Mouse (Mus musculus) thymus, adult 2 months (tissue): ENCODE results near the gene Ptges2. TPM values are rescaled to one million over a fixed set of nuclear protein-coding genes. Genes with fewer than 3 reads are reported as not detected.

Experiments used
- DNase-seq: peaks from one replicate; pipeline ENCODE4 v3.0.0; 2021
- H3K27ac ChIP-seq: fragments of 200-500 bp; 2 replicates; pipeline ENCODE4 v1.5.1; 2012; ENCODE audit warnings: low read length, control low read depth; ENCODE audit not compliant: control insufficient read depth, insufficient read depth
- H3K27me3 ChIP-seq: fragments of 200-500 bp; 2 replicates; pipeline ENCODE4 v1.6.1; 2012; ENCODE audit warnings: mild to moderate bottlenecking, low read length, moderate library complexity, mixed read lengths; ENCODE audit not compliant: control insufficient read depth, insufficient read depth
- H3K36me3 ChIP-seq: fragments of 200-500 bp; 2 replicates; pipeline ENCODE4 v1.6.1; 2012; ENCODE audit warnings: mild to moderate bottlenecking, low read length, moderate library complexity; ENCODE audit not compliant: control insufficient read depth, insufficient read depth
- H3K4me1 ChIP-seq: fragments of 200-500 bp; replicated peaks from 2 replicates; pipeline ENCODE4 v1.6.1; 2012; ENCODE audit warnings: low read length; ENCODE audit not compliant: control insufficient read depth, insufficient read depth
- H3K4me3 ChIP-seq: fragments of 200-500 bp; 2 replicates; pipeline ENCODE4 v1.5.1; 2012; ENCODE audit warnings: mild to moderate bottlenecking, low read length, control low read depth, moderate library complexity; ENCODE audit not compliant: control insufficient read depth, insufficient read depth
- CTCF ChIP-seq: fragments of 200-500 bp; IDR thresholded peaks from 2 replicates; pipeline ENCODE4 v1.5.1; 2012; ENCODE audit warnings: mild to moderate bottlenecking, control low read depth, low read length, moderate library complexity, borderline replicate concordance; ENCODE audit not compliant: control insufficient read depth, poor library complexity, insufficient read depth; ENCODE audit errors: extremely low read depth
- POLR2A ChIP-seq: fragments of 200-500 bp; IDR thresholded peaks from 2 replicates; pipeline ENCODE4 v1.6.1; 2012; ENCODE audit warnings: mild to moderate bottlenecking, low read length, control low read depth, moderate library complexity; ENCODE audit not compliant: control insufficient read depth, poor library complexity, insufficient read depth; ENCODE audit errors: extremely low read depth
- WGBS: fragments of 180-500 bp; shearing (Covaris S2); methylation state at CpG from one replicate; pipeline ENCODE4 v1.1.7; 2018; 5-methylcytosine and 5-hydroxymethylcytosine counted together
- polyA plus RNA-seq: library from polyadenylated mRNA; depleted of rRNA; stranded (reverse); fragments of >200 nt; gene quantifications from 2 replicates; pipeline ENCODE4 v1.2.3, GENCODE M21; 2012; rRNA removed

Ptges2 gene
- 17.9 and 24.7 TPM in 2 replicates for polyA plus RNA-seq

DNA sequence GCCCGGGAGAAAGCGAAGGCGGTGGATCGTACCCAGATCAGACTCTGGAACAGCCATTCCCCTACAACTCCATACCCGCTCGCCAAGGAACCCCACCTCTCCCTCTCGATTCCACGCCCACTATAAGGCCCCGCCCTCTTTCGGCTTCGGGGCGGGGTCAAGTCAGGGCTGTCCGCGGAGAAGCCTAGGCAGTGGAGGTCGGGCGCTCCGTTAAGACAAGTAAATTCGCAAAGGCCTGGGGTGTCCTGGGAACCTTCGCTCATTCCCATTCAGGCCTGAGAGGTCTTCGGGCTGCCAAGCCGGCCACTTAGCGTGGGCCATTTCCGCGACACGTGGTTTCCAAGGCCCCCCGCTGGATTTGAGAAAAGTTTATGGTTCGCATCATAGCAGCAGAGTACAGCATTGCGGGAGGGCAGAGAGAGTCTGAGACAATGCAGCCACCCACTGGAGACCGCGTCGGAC, at the start of gene Ptges2:
Ptges2 (plus strand) TSS at position 413 of the 462 bp plus-strand sequence.
- Histone ChIP-seq H3K36me3 (no peaks in the 10 kb centered on the region), H3K27me3 (no peaks in the 10 kb centered on the region), H3K27ac (peak within 1 kb of the TSS; percentile 39; the same call in 1 of the 2 replicates), H3K4me3 (peak within 1 kb of the TSS; percentile 85), H3K4me1 (peaks cover 15% of the 10 kb centered on the region)
- no peak for TF ChIP-seq CTCF
- peak; percentile 39; the same call in 1 of the 2 replicates for TF ChIP-seq POLR2A
- peak; percentile 95 for DNase-seq
- under 1% methylated on average over 31 of the region's 31 CpGs for WGBS

DNA sequence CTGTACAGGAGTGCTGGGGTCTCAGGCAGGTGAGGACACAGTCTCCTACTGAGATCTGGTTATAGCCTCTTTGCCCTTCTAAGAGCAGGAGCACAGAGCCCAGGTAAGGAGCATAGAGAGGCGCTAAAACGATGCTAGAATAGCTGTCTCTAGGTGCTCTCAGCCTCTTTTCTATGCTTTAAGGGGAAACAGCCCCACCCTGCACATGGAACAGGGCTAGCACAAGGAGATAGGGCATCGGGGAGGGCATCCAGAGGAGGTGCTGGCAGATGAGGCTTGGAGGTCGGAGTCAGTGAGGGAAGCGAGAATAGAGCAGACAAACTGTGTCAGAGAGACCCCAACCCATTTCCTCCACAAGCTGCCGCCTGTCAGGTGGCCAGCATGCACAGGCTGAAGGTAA, 48.7 kb upstream of the Ptges2 start:
- Histone ChIP-seq H3K27me3 (no peaks in the 10 kb centered on the region; the same call in 1 of the 2 replicates), H3K4me1 (0 out of 2 replicates have a peak, but pooled peaks cover 2% of the 10 kb centered on the region), H3K36me3 (no peaks in the 10 kb centered on the region), H3K4me3 (no peak overlapping the region), H3K27ac (no peak overlapping the region)
- TF ChIP-seq CTCF (no peak), POLR2A (no peak)
- 89% methylated on average over 6 of the region's 6 CpGs for WGBS
- no peak for DNase-seq

DNA sequence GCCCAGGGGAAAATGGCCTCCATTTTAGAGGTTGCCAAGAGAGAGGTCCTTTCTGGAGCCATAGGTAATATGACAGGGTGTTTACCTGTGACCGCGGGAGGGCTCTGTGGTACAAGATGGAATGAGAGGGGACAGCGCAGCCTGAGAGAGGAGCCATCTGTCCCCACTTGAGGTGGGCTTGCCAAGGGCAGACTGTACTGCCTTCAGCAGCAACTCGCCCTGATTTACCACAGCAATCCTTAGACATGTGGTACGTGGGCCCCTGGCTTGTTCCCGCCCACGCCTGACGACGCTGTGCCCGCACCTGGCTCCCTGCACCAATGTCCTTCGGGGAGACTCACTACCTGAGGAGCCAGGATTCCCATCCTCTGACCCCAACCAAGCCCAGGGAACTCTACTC, 47.4 kb upstream of the Ptges2 start:
- no peak overlapping the region for H3K4me3 ChIP-seq
- no peak for DNase-seq
- no peaks in the 10 kb centered on the region for H3K36me3 ChIP-seq
- H3K4me1 ChIP-seq: peaks cover 12% of the 10 kb centered on the region
- H3K27ac ChIP-seq: no peak overlapping the region
- WGBS: 87% methylated on average over 11 of the region's 11 CpGs
- TF ChIP-seq CTCF: no peak
- TF ChIP-seq POLR2A: no peak
- peaks cover 3% of the 10 kb centered on the region for H3K27me3 ChIP-seq

- TF ChIP-seq POLR2A: no peak
- TF ChIP-seq CTCF: no peak
- H3K36me3 ChIP-seq: no peaks in the 10 kb centered on the region
- H3K27me3 ChIP-seq: peaks cover 3% of the 10 kb centered on the region
- peaks cover 12% of the 10 kb centered on the region for H3K4me1 ChIP-seq
- no peak overlapping the region for H3K27ac ChIP-seq
- H3K4me3 ChIP-seq: no peak overlapping the region
- no peak for DNase-seq
- WGBS: 64% methylated on average over 8 of the region's 8 CpGs
Measured at GRCm38 (mm10) chr2:32349625-32350255, 46.0 kb upstream of the Ptges2 start.

- H3K27ac ChIP-seq: no peak overlapping the region
- TF ChIP-seq CTCF: no peak
- no peak for TF ChIP-seq POLR2A
- WGBS: 53% methylated on average over 13 of the region's 13 CpGs
- H3K27me3 ChIP-seq: peaks cover 3% of the 10 kb centered on the region
- peaks cover 12% of the 10 kb centered on the region for H3K4me1 ChIP-seq
- H3K4me3 ChIP-seq: no peak overlapping the region
- no peak for DNase-seq
- no peaks in the 10 kb centered on the region for H3K36me3 ChIP-seq
Measured at GRCm38 (mm10) chr2:32350471-32351051, 45.1 kb upstream of the Ptges2 start.

DNA sequence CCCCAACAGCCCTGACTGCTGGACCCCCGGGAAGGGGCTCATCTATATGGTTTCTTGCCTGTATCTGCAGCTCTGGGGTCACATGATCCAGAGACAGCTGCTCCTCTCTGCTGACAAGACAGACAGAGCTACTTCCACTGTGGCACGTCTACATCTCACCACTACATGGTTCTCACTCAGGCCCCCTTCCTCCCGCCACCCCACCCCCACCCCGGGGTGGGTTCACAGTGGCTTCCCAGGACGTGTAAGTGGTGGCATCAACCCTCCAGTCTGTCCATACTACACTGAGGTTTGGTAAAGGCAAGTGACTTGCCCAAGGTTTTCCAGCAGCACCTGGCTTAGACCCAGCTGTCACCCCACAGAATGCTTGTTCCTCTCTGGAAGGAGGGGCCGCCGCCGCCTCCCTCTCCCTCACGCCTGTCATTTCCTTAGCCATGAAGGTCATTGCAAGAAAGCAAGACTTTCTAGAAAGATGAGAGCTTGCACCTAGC, 44.2 kb upstream of the Ptges2 start:
- H3K4me1 ChIP-seq: peaks cover 12% of the 10 kb centered on the region
- peaks cover 3% of the 10 kb centered on the region for H3K27me3 ChIP-seq
- no peak for DNase-seq
- H3K36me3 ChIP-seq: no peaks in the 10 kb centered on the region
- no peak overlapping the region for H3K27ac ChIP-seq
- no peak for TF ChIP-seq CTCF
- TF ChIP-seq POLR2A: no peak
- WGBS: 21% methylated on average over 9 of the region's 9 CpGs
- H3K4me3 ChIP-seq: no peak overlapping the region
